Mouse (Mus musculus): ENCODE measurements around the gene Grhl1.

Gene Grhl1

GRCm38 (mm10) chr12:24644125-24644571 is 72.1 kb downstream of the Grhl1 start:
- DNase-seq (ENCODE audit: low read depth, low spot score) = peak; percentile 52

GRCm38 (mm10) chr12:24645901-24646300 is 73.8 kb downstream of the Grhl1 start:
- no peak for DNase-seq (ENCODE audit: low read depth, low spot score)

GRCm38 (mm10) chr12:24648094-24648493 is 76.0 kb downstream of the Grhl1 start:
- DNase-seq (ENCODE audit: low read depth, low spot score) = no peak

DNA sequence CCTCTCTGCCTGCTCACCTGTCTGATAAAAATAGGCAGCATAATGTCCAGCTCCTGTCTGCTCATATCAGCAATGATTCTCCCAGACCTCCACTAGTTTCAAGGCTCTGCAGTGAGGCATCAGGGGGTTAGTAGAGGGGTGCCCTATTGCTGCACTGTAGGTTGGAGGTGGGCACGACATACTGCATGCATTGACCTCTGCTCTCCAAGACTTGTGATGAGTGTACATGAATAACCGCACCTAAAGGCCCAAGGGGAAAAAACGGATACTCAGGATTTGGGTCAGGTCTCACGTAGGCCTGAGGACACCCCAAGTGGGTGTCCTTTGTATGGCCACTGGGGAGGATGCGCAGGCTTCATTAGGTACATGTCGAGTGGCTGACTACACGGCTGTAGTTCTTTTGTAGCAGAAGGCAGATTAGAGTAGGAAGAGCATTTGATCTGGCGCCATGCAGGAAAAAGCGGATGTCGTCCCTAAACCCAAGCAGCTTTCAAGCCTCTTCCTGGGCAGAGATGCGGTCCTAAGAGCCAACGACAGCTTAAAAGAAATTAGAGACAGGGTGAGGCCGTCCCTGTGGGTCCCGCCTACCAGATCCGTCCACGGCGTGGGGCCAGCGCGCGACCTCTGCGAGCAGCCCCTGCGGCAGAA is 78.5 kb downstream of the Grhl1 start:
- DNase-seq (ENCODE audit: low read depth, low spot score) = no peak

GRCm38 (mm10) chr12:24651063-24651557 is 79.0 kb downstream of the Grhl1 start, which contains the start of gene Klf11:
Gene Klf11 (plus strand): TSS chr12:24651274.
- DNase-seq (ENCODE audit: low read depth, low spot score) = peak; percentile 93

DNA sequence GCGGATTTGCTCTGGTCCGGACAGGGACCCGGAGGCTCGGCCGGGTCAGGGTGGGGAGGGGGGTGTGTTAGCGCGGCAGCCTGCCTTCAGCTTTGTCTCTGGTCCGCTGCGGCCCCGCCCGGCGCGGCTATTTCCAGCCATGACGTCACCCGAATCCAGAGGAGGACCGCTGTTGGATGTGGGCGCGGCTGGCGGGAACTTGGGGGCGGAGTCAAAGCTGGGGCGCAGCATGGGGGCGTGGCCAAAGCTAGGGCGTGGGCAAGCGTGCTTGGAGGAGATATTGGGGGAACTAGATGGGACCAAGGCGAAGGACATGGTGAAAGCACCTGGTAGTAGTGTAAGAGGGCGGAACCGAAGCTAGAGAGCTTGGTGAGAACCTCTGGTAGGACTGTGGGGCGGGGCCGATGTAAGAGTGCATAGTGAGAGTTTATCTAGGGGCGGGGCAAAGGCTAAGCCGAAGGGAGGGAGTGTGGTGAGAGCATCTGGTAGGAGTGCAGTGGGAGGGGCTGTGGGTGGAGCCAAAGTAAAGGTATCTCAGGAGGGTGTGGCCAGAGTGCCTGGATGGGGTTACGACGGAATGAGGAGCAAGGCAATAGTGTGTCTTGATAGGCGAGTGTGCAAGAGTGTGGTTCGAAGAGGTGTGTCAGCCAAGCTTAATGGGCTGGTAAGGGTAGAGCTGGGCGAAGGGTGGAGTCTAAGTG is 79.7 kb downstream of the Grhl1 start:
- DNase-seq (ENCODE audit: low read depth, low spot score) = peak; percentile 94

DNA sequence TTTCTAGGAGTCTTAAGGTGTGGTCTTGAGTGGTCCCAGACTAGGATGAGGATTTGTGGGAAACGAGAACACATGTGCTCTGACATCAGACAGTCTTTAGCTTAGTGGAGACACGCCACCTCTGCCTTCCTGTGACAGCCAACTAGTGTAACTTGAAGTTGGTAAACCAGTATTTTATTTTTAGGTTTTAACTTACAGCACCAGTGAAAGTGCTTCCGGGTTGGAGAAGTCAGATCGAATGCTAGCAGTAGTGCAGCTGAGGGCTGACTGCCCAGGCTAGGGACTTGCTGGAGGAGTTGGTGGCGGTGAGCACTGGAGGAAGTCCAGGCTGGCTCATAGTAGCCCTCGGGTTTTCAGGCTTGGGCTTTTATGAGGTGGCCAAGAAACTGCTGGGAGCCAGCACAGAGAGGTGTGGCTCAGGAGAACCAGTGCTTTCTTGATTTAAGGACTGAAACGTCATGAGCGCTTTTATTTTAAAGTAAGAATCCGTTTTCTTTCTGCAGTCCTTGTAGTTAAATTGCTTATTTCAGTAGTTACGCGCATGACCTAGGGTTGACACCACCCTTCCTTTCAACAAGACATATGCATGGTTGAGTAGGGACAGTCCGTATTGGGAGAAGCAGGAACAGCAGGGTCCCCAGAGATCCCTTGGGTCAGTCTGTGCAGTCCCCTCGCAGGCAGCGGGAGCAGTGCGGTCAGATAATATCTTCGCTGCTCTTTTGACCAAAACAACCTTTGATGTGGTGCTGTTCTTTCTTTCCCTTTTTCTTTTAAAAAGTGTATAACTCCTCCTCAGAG is 82.2 kb downstream of the Grhl1 start:
- DNase-seq (ENCODE audit: low read depth, low spot score) = no peak

DNA sequence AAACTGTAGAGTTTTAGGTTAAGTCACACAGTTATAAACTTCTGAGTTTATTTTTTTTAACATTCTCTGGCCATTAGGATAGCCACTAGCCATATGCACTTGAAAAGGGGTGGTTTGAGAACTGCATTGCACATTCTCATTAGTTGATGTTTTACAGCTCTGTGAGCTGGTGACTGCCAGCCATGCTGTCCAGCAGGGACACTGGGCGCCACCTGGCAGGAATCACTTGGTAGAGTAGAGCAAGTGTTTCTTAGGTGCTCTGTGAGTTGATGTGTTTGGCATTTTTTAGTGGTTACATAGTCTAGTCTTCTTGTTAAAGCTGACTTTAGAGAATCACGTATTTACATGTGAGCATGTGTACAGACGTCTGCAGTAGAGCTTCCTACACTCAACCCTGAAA is 84.4 kb downstream of the Grhl1 start:
- DNase-seq (ENCODE audit: low read depth, low spot score) = no peak

DNA sequence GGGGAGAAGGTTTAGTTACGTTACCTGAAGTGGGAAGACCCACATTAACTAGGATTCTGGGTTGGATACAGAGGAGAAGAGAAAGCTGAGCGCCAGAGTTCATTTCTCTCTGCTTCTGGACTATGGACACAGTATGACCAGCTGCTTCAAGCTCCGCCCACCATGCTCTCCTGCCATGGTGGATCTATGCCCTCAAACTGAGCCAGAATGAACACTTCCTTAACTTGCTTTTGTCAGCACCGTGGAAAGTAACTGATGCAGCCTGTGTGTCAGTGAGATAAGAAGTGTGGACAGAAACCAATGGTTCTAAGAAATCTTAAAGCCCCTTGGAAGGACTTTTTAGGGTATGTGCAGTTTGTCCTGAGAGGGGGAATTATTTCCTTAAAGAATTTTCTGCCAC is 86.9 kb downstream of the Grhl1 start:
- no peak for DNase-seq (ENCODE audit: low read depth, low spot score)

DNA sequence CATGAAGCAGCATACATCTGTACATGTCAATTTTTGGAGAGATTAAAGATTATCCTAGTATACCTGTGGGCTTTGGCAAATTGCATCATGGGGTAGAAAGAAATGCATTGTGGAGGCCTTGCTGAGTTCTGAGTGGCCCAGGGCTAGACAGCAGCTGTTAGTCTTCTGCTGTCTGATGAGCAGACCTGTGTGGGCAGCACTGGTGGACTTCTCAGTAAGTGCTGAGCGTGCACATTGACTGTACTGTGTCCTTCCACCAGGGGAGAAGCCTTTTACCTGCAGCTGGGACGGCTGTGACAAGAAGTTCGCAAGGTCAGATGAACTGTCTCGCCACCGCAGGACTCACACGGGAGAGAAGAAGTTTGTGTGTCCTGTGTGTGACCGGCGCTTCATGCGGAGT is 87.8 kb downstream of the Grhl1 start:
- no peak for DNase-seq (ENCODE audit: low read depth, low spot score)

- DNase-seq (ENCODE audit: low read depth, low spot score) = no peak
Observed at GRCm38 (mm10) chr12:24661100-24661499, 89.0 kb downstream of the Grhl1 start.

GRCm38 (mm10) chr12:24662131-24662530 is 90.0 kb downstream of the Grhl1 start:
- DNase-seq (ENCODE audit: low read depth, low spot score) = no peak

All from ES-CJ7 (cell line).